Mouse (Mus musculus): ENCODE data around the gene Igsf9. TPM values are rescaled to one million over a fixed set of nuclear protein-coding genes. Genes with fewer than 3 reads are reported as not detected.

The Igsf9 gene
- polyA plus RNA-seq, 1 experiment from 2014 or later, result 94.4 TPM

DNA sequence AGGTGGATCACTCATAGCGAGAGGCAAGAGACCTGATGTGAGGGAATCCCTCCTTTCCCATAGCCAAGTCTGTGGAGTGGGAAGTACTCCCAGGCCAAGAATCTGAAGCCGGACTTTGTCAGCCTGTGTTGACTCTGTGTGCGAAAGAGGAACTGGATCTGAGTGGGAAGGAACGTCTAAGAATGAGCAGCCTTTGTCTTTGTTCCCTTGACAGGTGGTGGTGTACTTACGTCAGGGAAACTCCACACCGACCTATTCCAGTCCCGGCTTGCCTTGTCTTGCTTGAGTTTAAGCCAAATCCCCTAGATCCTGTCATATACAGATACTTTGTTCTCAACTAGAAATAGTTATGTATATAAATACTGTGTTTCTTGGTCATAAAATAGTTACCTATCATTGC lies 40.9 kb downstream of the Igsf9 start:
- WGBS, result 65% methylated on average over 7 of the region's 7 CpGs
- no peak overlapping the region for H3K4me2 ChIP-seq (ENCODE audit: low read depth, low read length, severe bottlenecking)

GRCm38 (mm10) chr1:172523699-172524101 lies 42.1 kb downstream of the Igsf9 start:
- Histone ChIP-seq H3K27ac (ENCODE audit: low read depth, low read length) (no peak overlapping the region), H3K4me3 (ENCODE audit: low read depth, low read length) (no peak overlapping the region), H3K4me2 (ENCODE audit: low read depth, low read length, severe bottlenecking) (no peak overlapping the region), H3K9me3 (ENCODE audit: control insufficient read depth, low read length) (no peaks in the 10 kb centered on the region), H3K27me3 (ENCODE audit: control insufficient read depth, insufficient read depth, low read length) (no peaks in the 10 kb centered on the region), H3K4me1 (replicated peaks; ENCODE audit: control insufficient read depth, insufficient read depth, low read length) (peaks cover 4% of the 10 kb centered on the region; the same call in 1 of the 2 replicates), H3K9ac (ENCODE audit: low read length) (no peak overlapping the region), H3K36me3 (ENCODE audit: control insufficient read depth, insufficient read depth, low read length) (no peaks in the 10 kb centered on the region)
- 83% methylated on average over 12 of the region's 12 CpGs for WGBS
- ATAC-seq (replicated peaks; ENCODE audit: low FRiP score), result no peak
- DNase-seq (ENCODE audit: low spot score), result no peak

More for the DNA sequence above, 40.9 kb downstream of the Igsf9 start:
- ATAC-seq (replicated peaks; ENCODE audit: low FRiP score) (no peak), DNase-seq (ENCODE audit: low spot score) (no peak)
- Histone ChIP-seq H3K27ac (ENCODE audit: low read depth, low read length) (no peak overlapping the region), H3K9ac (ENCODE audit: low read length) (no peak overlapping the region), H3K9me3 (ENCODE audit: control insufficient read depth, low read length) (peaks cover 2% of the 10 kb centered on the region; the same call in 1 of the 2 replicates), H3K27me3 (ENCODE audit: control insufficient read depth, insufficient read depth, low read length) (no peaks in the 10 kb centered on the region), H3K4me3 (ENCODE audit: low read depth, low read length) (no peak overlapping the region), H3K4me1 (replicated peaks; ENCODE audit: control insufficient read depth, insufficient read depth, low read length) (peaks cover 4% of the 10 kb centered on the region; the same call in 1 of the 2 replicates), H3K36me3 (ENCODE audit: control insufficient read depth, insufficient read depth, low read length) (no peaks in the 10 kb centered on the region)

GRCm38 (mm10) chr1:172525027-172525764 lies 43.6 kb downstream of the Igsf9 start:
- H3K4me2 ChIP-seq (ENCODE audit: low read depth, low read length, severe bottlenecking), result no peak overlapping the region
- H3K36me3 ChIP-seq (ENCODE audit: control insufficient read depth, insufficient read depth, low read length), result no peaks in the 10 kb centered on the region
- ATAC-seq (replicated peaks; ENCODE audit: low FRiP score), result no peak
- H3K4me1 ChIP-seq (replicated peaks; ENCODE audit: control insufficient read depth, insufficient read depth, low read length), result peaks cover 4% of the 10 kb centered on the region; the same call in 1 of the 2 replicates
- no peaks in the 10 kb centered on the region for H3K27me3 ChIP-seq (ENCODE audit: control insufficient read depth, insufficient read depth, low read length)
- no peak overlapping the region for H3K27ac ChIP-seq (ENCODE audit: low read depth, low read length)
- no peak overlapping the region for H3K9ac ChIP-seq (ENCODE audit: low read length)
- H3K4me3 ChIP-seq (ENCODE audit: low read depth, low read length), result no peak overlapping the region
- 58% methylated on average over 15 of the region's 15 CpGs for WGBS
- H3K9me3 ChIP-seq (ENCODE audit: control insufficient read depth, low read length), result no peaks in the 10 kb centered on the region
- no peak for DNase-seq (ENCODE audit: low spot score)

- 74% methylated on average over 7 of the region's 7 CpGs for WGBS
- ATAC-seq (replicated peaks; ENCODE audit: low FRiP score) (no peak), DNase-seq (ENCODE audit: low spot score) (no peak)
- Histone ChIP-seq H3K9ac (ENCODE audit: low read length) (no peak overlapping the region), H3K9me3 (ENCODE audit: control insufficient read depth, low read length) (no peaks in the 10 kb centered on the region), H3K4me1 (replicated peaks; ENCODE audit: control insufficient read depth, insufficient read depth, low read length) (no peaks in the 10 kb centered on the region), H3K27ac (ENCODE audit: low read depth, low read length) (no peak overlapping the region), H3K36me3 (ENCODE audit: control insufficient read depth, insufficient read depth, low read length) (no peaks in the 10 kb centered on the region), H3K4me3 (ENCODE audit: low read depth, low read length) (no peak overlapping the region), H3K4me2 (ENCODE audit: low read depth, low read length, severe bottlenecking) (no peak overlapping the region), H3K27me3 (ENCODE audit: control insufficient read depth, insufficient read depth, low read length) (no peaks in the 10 kb centered on the region)
These were observed 44.4 kb downstream of the Igsf9 start for GRCm38 (mm10) chr1:172525971-172526370.

DNA sequence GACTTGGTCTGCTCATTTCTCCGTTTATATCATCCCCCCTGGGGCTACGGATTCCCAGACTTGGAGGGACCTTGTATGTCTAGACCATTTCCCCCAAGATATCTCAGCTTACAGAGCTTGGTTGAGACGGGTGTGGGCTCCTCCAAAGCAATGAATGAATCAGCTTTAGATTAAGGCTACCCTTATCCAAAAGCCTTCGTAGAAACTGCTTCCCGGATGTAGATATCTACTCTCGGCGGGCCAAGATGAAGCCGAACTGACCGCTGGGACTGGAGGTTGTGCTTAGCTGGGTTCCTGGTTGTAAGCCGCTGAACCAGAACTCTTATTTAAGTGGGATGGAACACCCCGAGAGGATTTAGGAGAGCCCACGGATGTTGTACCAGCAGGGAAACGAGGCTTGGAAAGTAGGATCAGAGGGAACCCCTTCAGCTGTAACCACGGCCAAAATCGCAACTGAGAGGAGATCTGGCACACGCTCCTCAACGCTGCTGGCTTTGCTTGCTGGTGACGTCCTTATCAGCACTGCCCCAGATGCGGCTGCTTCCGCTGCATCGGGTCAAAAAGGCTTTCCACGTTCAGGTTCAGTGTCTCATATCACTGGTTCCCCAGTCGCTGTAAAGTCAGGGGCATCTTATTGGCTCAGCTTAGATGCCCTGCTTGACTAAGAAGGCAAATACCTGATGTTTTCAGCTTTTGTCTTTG lies 44.9 kb downstream of the Igsf9 start:
- no peaks in the 10 kb centered on the region for H3K4me1 ChIP-seq (replicated peaks; ENCODE audit: control insufficient read depth, insufficient read depth, low read length)
- H3K9me3 ChIP-seq (ENCODE audit: control insufficient read depth, low read length), result no peaks in the 10 kb centered on the region
- H3K4me3 ChIP-seq (ENCODE audit: low read depth, low read length), result no peak overlapping the region
- H3K27ac ChIP-seq (ENCODE audit: low read depth, low read length), result no peak overlapping the region
- 77% methylated on average over 23 of the region's 23 CpGs for WGBS
- ATAC-seq (replicated peaks; ENCODE audit: low FRiP score), result no peak
- no peak overlapping the region for H3K4me2 ChIP-seq (ENCODE audit: low read depth, low read length, severe bottlenecking)
- no peak overlapping the region for H3K9ac ChIP-seq (ENCODE audit: low read length)
- DNase-seq (ENCODE audit: low spot score), result no peak
- no peaks in the 10 kb centered on the region for H3K27me3 ChIP-seq (ENCODE audit: control insufficient read depth, insufficient read depth, low read length)
- no peaks in the 10 kb centered on the region for H3K36me3 ChIP-seq (ENCODE audit: control insufficient read depth, insufficient read depth, low read length)

DNA sequence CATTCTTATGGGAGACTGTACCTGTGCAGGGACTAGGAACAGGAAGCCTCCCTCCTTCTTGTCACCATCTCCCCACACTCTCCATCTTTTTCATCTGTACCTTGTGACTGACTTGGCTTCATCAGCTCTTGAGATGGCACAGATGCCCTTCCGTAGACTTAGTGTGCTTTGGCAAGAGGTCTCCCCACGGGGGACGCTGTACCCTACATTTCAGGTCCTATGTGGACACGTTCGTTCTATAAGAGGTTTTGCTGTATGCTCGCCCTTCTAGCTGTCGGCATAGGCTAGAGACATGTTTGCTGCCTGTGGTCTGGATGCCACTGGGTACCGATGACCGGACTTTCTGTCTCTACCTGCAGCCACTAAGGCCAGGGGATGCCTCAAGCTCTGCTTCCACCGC lies 45.8 kb downstream of the Igsf9 start:
- ATAC-seq (replicated peaks; ENCODE audit: low FRiP score), result no peak
- H3K9ac ChIP-seq (ENCODE audit: low read length), result no peak overlapping the region
- H3K4me1 ChIP-seq (replicated peaks; ENCODE audit: control insufficient read depth, insufficient read depth, low read length), result peaks cover 1% of the 10 kb centered on the region; the same call in 1 of the 2 replicates
- no peaks in the 10 kb centered on the region for H3K27me3 ChIP-seq (ENCODE audit: control insufficient read depth, insufficient read depth, low read length)
- H3K4me2 ChIP-seq (ENCODE audit: low read depth, low read length, severe bottlenecking), result no peak overlapping the region
- DNase-seq (ENCODE audit: low spot score), result no peak
- no peak overlapping the region for H3K4me3 ChIP-seq (ENCODE audit: low read depth, low read length)
- no peaks in the 10 kb centered on the region for H3K9me3 ChIP-seq (ENCODE audit: control insufficient read depth, low read length)
- no peak overlapping the region for H3K27ac ChIP-seq (ENCODE audit: low read depth, low read length)
- H3K36me3 ChIP-seq (ENCODE audit: control insufficient read depth, insufficient read depth, low read length), result no peaks in the 10 kb centered on the region
- 89% methylated on average over 10 of the region's 10 CpGs for WGBS

GRCm38 (mm10) chr1:172528701-172529100 lies 47.1 kb downstream of the Igsf9 start:
- Histone ChIP-seq H3K9ac (ENCODE audit: low read length) (no peak overlapping the region), H3K36me3 (ENCODE audit: control insufficient read depth, insufficient read depth, low read length) (no peaks in the 10 kb centered on the region), H3K4me3 (ENCODE audit: low read depth, low read length) (no peak overlapping the region), H3K27me3 (ENCODE audit: control insufficient read depth, insufficient read depth, low read length) (no peaks in the 10 kb centered on the region), H3K4me1 (replicated peaks; ENCODE audit: control insufficient read depth, insufficient read depth, low read length) (peaks cover 3% of the 10 kb centered on the region; the same call in 1 of the 2 replicates), H3K4me2 (ENCODE audit: low read depth, low read length, severe bottlenecking) (no peak overlapping the region), H3K27ac (ENCODE audit: low read depth, low read length) (no peak overlapping the region), H3K9me3 (ENCODE audit: control insufficient read depth, low read length) (no peaks in the 10 kb centered on the region)
- ATAC-seq (replicated peaks; ENCODE audit: low FRiP score), result peak; percentile 81
- peak; percentile 90 for DNase-seq (ENCODE audit: low spot score)
- 7% methylated on average over 7 of the region's 7 CpGs for WGBS

DNA sequence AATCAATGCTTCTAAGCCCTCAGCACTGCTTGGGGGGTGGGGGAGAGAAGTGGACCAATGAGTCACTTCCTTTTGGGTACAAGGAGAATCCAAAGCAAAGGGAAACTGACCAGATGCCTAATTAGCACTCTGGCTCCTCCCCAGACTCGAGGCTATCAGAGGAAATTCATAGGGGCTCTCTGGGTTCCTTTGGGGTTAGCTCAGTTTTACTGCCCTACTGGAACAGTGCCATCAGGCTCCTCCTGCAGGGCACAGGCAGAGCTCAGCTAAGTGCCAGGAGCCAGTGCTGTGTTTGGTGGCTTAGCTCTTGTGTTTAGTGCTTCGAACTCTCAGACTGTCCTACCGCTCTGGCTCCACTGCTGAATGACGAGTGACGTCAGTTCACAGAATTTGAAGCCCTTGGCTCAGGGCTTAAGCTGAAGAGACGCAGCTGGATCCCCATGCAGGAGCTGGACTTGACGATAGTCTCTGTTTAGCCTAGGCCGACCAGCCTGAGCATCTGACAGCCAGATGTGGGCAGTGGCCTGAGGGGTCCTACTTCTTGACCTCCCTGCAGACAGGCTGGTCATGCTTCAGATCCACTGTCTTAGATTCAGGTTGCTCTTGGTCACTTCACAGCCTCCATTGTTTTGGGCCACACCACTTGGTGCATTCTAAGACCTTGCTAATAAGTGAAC lies 49.1 kb downstream of the Igsf9 start:
- ATAC-seq (replicated peaks; ENCODE audit: low FRiP score) (no peak; the same call in 1 of the 2 replicates), DNase-seq (ENCODE audit: low spot score) (no peak)
- Histone ChIP-seq H3K27ac (ENCODE audit: low read depth, low read length) (no peak overlapping the region), H3K4me2 (ENCODE audit: low read depth, low read length, severe bottlenecking) (no peak overlapping the region), H3K27me3 (ENCODE audit: control insufficient read depth, insufficient read depth, low read length) (no peaks in the 10 kb centered on the region), H3K9ac (ENCODE audit: low read length) (no peak overlapping the region), H3K4me3 (ENCODE audit: low read depth, low read length) (no peak overlapping the region), H3K9me3 (ENCODE audit: control insufficient read depth, low read length) (no peaks in the 10 kb centered on the region), H3K4me1 (replicated peaks; ENCODE audit: control insufficient read depth, insufficient read depth, low read length) (peaks cover 3% of the 10 kb centered on the region; the same call in 1 of the 2 replicates), H3K36me3 (ENCODE audit: control insufficient read depth, insufficient read depth, low read length) (no peaks in the 10 kb centered on the region)
- 31% methylated on average over 8 of the region's 8 CpGs for WGBS
